Mouse (Mus musculus): ENCODE measurements around the gene Gm9774. TPM values are rescaled to one million over a fixed set of nuclear protein-coding genes. Genes with fewer than 3 reads are reported as not detected.

The Gm9774 gene
- polyA plus RNA-seq, 1 experiment from 2014 or later, result 10.1 TPM

GRCm38 (mm10) chr3:92385385-92385784 lies 43.8 kb downstream of the Gm9774 start, which contains the start of gene Sprr2h:
Gene Sprr2h, plus strand, starts transcription at chr3:92385685.
- no peaks in the 10 kb centered on the region for H3K4me1 ChIP-seq
- no peaks in the 10 kb centered on the region for H3K36me3 ChIP-seq
- H3K9me3 ChIP-seq, result no peaks in the 10 kb centered on the region
- no peak within 1 kb of the TSS for H3K4me2 ChIP-seq
- WGBS, result 72% methylated on average over 1 of the region's 1 CpGs
- no peak within 1 kb of the TSS for H3K4me3 ChIP-seq
- no peak within 1 kb of the TSS for H3K27ac ChIP-seq
- H3K27me3 ChIP-seq, result no peaks in the 10 kb centered on the region
- no peak for ATAC-seq (ENCODE audit: insufficient number of reproducible peaks, insufficient read depth, low FRiP score, low TSS enrichment, low read depth)
- H3K9ac ChIP-seq, result no peak within 1 kb of the TSS

Other genes starting within 250 kb of the Gm9774 start
- 0.26 TPM in 1 of 2 replicates, not detected in the other for gene Sprr2a1, start 213.6 kb downstream of the Gm9774 start, polyA plus RNA-seq (2015; fragmentation: Nextera tagmentation; extraction: Ambion mirVana)
- 21.6 TPM in 1 of 2 replicates, not detected in the other for gene Sprr2a2, start 213.5 kb downstream of the Gm9774 start, polyA plus RNA-seq (2015; fragmentation: Nextera tagmentation; extraction: Ambion mirVana)
- 0.56 TPM in 1 of 2 replicates, not detected in the other for gene Sprr2a3, start 144.0 kb downstream of the Gm9774 start, polyA plus RNA-seq (2015; fragmentation: Nextera tagmentation; extraction: Ambion mirVana)
- not detected in 2 replicates for gene Sprr2b, start 112.8 kb downstream of the Gm9774 start, polyA plus RNA-seq (2015; fragmentation: Nextera tagmentation; extraction: Ambion mirVana)
- not detected in 2 replicates for gene Sprr2d, start 90.3 kb downstream of the Gm9774 start, polyA plus RNA-seq (2015; fragmentation: Nextera tagmentation; extraction: Ambion mirVana)
- not detected in 2 replicates for gene Sprr2e, start 77.3 kb downstream of the Gm9774 start, polyA plus RNA-seq (2015; fragmentation: Nextera tagmentation; extraction: Ambion mirVana)
- gene Sprr2f, start 64.2 kb downstream of the Gm9774 start, polyA plus RNA-seq (2015; fragmentation: Nextera tagmentation; extraction: Ambion mirVana), result not detected in 2 replicates
- not detected in 2 replicates for gene Sprr2h, start 43.7 kb downstream of the Gm9774 start, polyA plus RNA-seq (2015; fragmentation: Nextera tagmentation; extraction: Ambion mirVana)
- not detected in 2 replicates for gene Sprr2i, start 21.4 kb downstream of the Gm9774 start, polyA plus RNA-seq (2015; fragmentation: Nextera tagmentation; extraction: Ambion mirVana)
- gene Sprr2j-ps, start 11.3 kb downstream of the Gm9774 start, polyA plus RNA-seq (2015; fragmentation: Nextera tagmentation; extraction: Ambion mirVana), result not detected in 2 replicates
- not detected in 2 replicates for gene Sprr2k, start 3.2 kb upstream of the Gm9774 start, polyA plus RNA-seq (2015; fragmentation: Nextera tagmentation; extraction: Ambion mirVana)
- gene Sprr1b, start 9.4 kb upstream of the Gm9774 start, polyA plus RNA-seq (2015; fragmentation: Nextera tagmentation; extraction: Ambion mirVana), result 1.0 TPM in 1 of 2 replicates, not detected in the other
- not detected in 2 replicates for gene Sprr3, start 29.3 kb upstream of the Gm9774 start, polyA plus RNA-seq (2015; fragmentation: Nextera tagmentation; extraction: Ambion mirVana)
- 21.6 and 26.7 TPM in 2 replicates for gene Sprr1a, start 56.5 kb upstream of the Gm9774 start, polyA plus RNA-seq (2015; fragmentation: Nextera tagmentation; extraction: Ambion mirVana)
- gene Sprr4, start 71.1 kb upstream of the Gm9774 start, polyA plus RNA-seq (2015; fragmentation: Nextera tagmentation; extraction: Ambion mirVana), result not detected in 2 replicates
- gene 2310046K23Rik, start 105.1 kb upstream of the Gm9774 start, polyA plus RNA-seq (2015; fragmentation: Nextera tagmentation; extraction: Ambion mirVana), result not detected in 2 replicates
- gene Ivl, start 144.3 kb upstream of the Gm9774 start, polyA plus RNA-seq (2015; fragmentation: Nextera tagmentation; extraction: Ambion mirVana), result 0.14 TPM in 1 of 2 replicates, not detected in the other
- gene Smcp, start 159.6 kb upstream of the Gm9774 start, polyA plus RNA-seq (2015; fragmentation: Nextera tagmentation; extraction: Ambion mirVana), result not detected in 2 replicates
- not detected in 2 replicates for gene 2210017I01Rik, start 178.1 kb upstream of the Gm9774 start, polyA plus RNA-seq (2015; fragmentation: Nextera tagmentation; extraction: Ambion mirVana)
- not detected in 2 replicates for gene Lce6a, start 192.2 kb upstream of the Gm9774 start, polyA plus RNA-seq (2015; fragmentation: Nextera tagmentation; extraction: Ambion mirVana)
- not detected in 2 replicates for gene Lce1a1, start 218.9 kb upstream of the Gm9774 start, polyA plus RNA-seq (2015; fragmentation: Nextera tagmentation; extraction: Ambion mirVana)
- gene Lce1b, start 227.5 kb upstream of the Gm9774 start, polyA plus RNA-seq (2015; fragmentation: Nextera tagmentation; extraction: Ambion mirVana), result not detected in 2 replicates
- gene Lce1a2, start 240.9 kb upstream of the Gm9774 start, polyA plus RNA-seq (2015; fragmentation: Nextera tagmentation; extraction: Ambion mirVana), result not detected in 2 replicates
- not detected in 2 replicates for gene Lce1c, start 249.8 kb upstream of the Gm9774 start, polyA plus RNA-seq (2015; fragmentation: Nextera tagmentation; extraction: Ambion mirVana)